Mouse (Mus musculus) kidney, adult 2 months (tissue): ENCODE data around the gene Pde1a.

Experiments used
- CTCF ChIP-seq: fragments of 200-500 bp; conservative IDR thresholded peaks from 2 replicates; pipeline ENCODE4 v1.5.1; 2011; ENCODE audit warnings: low read depth, mild to moderate bottlenecking, control low read depth, low read length, moderate library complexity, mixed read lengths; ENCODE audit not compliant: insufficient read depth, insufficient read length
- POLR2A ChIP-seq: fragments of 200-500 bp; IDR thresholded peaks from one replicate; pipeline ENCODE4 v1.6.1; 2011; ENCODE audit warnings: low read depth, low read length, control low read depth

DNA sequence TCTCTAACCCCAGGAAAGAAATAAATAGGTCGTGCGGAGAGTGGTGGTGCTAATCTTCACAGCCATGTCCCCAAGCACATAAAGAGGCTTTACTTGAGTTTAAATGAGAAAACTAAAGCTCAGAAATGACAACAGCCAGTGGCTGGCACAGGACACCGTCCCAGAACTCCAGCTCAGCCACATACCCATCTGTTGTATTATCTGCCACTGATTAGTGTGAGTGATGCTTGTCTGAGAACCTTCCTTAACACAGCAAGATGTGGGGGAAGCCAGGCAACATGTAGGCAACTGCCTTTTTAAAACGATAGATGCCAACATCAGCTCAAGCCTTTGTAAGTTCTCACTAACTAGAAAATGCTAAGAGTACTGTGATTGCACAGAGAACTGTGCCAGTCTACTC, 52.9 kb downstream of the Pde1a start:
- TF ChIP-seq POLR2A: no peak
- no peak for TF ChIP-seq CTCF
